Mouse (Mus musculus) cerebellum, adult (tissue): ENCODE measurements at regions not wholly inside any gene's neighbourhood (a gene's known extent, or its start where the extent isn't known, plus 50 kb on each side); places are given as distances from the start of the nearest gene placed in this dataset.
A peak's percentile ranks its signal among the peaks of the same experiment; 100 is the strongest.
"Not testable (repeated sequence)": the region's sequence is repeated elsewhere in the genome, so short reads cannot be mapped to it uniquely, and the experiment has no call there.

Experiments used
- ATAC-seq: cut with Nextera tagmentation; 2 replicates; pipeline ENCODE4 v1.9.2; 2017; ENCODE audit warnings: mild to moderate bottlenecking, moderate library complexity, mixed read lengths; ENCODE audit not compliant: insufficient number of reproducible peaks, low FRiP score, low TSS enrichment

DNA sequence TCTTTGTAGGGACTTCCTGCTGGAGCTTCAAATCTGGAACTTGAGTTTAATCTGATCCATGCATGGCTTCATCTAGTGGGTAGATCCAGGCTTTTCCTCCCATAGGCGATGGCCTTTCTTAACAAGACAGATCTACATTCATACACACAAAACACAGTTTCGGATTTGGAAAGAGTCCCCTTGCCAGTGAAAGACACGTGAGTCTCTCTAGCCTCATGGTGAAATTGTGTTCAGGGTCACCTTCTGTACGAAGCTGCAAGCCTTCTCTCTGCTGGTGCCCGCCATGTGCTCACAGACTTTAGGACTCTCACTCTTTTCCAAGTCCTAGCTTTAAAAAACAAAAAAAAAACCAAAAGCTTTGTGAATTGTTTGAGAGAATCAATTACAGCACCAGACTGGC lies 51.4 kb upstream of the Dlx2 start:
- ATAC-seq: no peak

DNA sequence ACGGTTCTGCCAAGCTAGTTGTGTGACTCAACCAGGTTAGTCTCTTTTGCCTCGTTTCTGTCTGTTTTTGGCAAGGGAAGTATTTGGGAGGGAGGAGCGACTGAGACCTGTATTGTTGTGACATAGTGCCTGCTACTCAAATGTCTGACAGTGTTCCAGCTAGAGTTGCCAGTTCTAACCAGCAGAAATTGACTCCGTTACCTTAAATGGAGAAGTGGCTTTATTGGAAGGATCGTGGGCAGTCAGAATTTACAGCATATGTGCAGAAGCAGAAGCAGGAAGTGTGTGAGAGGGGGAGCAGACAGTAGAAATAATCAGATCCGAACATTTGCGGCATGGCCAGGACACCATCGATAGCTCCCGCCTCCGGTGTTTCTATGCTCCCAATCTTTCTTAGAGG lies 51.8 kb upstream of the Dlx2 start:
- ATAC-seq: no peak

DNA sequence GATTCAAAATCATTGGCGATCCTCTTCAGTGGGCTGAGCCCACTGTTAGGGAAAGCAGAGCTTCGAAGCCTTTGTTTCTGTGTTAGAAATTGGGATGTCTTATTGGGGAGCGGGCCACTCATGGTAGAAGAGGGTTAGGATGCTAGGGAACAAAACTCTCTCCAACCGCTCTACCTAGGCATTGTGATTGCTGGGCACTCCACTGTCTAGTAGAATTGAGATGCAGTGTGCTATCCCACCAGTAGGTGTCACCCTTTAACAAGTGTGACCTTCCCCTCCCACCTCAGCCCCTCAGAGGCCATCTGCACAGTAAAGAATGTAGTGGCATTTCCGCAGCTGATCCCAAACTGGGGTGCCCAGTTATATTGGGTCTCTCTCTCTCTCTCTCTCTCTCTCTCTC lies 52.2 kb upstream of the Dlx2 start:
- peak; percentile 78 for ATAC-seq

DNA sequence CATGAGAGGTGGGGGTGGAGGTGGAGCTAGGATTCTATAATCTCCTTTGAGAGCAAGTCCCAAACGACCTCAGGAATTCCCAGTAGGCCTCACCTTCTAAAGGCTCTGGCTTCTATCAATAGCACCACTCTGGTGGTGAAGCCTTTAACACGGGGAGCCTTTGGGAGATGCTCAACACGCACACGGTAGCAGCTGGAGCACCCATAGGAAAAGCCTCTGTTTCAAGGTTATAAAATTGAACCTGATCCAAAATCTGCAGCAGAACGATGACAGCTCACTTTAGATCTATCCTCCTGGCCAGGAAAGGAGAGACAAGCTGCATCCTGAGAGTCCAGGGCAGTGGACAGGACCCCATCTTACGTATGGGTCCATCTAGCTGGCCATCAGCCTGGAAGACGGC lies 53.7 kb upstream of the Dlx2 start:
- ATAC-seq: no peak

DNA sequence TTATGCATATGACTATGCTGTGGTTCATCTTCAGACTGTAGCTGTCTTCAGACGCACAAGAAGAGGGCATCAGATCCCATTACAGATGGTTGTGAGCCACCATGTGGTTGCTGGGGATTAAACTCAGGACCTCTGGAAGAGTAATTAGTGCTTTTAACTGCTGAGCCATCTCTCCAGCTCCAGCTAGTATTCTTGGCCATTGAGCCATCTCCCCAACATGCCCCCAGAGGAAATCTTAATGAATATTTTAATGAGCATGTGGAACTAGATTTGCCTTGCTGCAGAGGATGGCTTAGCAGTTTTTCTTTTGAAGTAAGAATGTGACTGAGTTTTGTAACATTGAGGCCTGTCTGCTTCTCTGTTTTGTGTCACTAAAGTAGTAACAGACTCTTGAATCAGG lies 54.4 kb upstream of the Dlx2 start:
- no peak for ATAC-seq

DNA sequence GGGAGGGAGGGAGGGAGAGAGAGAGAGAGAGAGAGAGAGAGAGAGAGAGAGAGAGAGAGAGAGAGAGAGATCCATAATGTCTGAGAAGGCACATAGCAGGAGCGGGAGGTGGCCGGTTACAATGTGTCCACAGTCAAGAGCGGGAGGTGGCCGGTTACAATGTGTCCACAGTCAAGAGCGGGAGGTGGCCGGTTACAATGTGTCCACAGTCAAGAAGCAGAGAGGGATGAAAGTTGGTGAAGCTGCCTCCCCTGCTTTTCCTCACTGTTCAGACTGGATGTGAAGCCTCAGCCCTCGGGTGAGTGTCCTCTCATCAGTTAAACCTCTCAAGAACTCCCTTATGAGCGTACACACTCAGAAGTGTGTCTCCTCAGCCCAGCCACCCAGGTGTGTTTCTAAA lies 57.2 kb upstream of the Dlx2 start:
- ATAC-seq: not testable (repeated sequence)

DNA sequence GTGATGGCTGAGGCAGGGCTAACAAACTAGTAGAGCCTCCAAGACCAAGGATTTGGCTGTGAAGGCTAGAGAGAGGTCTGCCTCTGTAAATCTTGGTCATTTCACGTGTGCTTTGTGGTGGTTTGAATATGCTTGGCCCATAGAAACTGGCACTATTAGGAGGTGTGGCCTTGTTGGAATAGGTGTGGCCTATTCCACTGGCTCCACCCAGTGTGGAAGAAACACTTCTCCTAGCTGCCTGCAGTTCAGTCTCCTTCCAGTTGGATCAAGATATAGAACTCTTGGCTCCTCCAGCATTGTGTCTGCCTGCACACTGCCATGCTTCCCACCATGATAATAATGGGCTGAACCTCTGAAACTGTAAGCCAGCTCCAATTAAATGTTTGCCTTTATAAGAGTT lies 59.1 kb upstream of the Dlx2 start:
- no peak for ATAC-seq

DNA sequence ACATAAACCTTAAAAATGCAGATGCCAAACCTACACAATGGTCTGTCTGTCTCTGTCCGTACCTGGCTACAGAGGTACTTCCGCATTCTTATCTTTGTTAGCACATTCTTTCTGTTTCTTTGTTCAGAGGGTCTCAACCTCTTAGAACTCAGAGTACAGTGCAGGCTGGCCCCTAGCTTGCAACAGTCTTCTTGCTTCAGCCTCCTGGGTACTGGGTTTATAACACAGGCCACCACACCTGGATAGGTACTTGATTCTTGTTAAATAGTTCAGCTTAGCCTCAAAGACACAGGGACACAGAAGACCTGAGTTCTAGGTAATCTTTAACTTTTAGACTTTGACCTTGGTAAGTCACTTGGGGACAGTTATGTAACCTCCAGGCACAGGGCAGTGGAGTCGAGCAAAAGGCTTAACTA lies 60.5 kb upstream of the Dlx2 start:
- ATAC-seq: no peak

DNA sequence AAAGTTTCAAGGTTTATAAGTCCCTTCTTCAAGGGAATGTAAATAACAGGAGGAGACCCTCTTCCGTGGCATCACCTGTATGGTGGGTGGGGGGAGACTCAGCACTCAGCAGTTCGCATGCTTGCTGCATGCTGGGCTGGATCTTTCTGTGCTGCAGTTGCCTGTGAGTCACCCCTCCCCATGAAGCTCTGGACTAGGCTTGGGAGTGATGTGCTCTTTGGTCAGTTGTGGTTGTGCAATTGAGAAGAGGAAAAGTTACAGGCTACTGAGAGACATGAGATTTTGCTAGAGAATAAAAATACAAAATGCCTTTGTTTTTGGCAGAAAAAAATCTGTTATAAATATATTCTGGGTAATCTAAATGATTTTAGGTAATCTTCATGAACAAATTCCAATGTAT lies 66.7 kb upstream of the Dlx2 start:
- ATAC-seq: no peak

DNA sequence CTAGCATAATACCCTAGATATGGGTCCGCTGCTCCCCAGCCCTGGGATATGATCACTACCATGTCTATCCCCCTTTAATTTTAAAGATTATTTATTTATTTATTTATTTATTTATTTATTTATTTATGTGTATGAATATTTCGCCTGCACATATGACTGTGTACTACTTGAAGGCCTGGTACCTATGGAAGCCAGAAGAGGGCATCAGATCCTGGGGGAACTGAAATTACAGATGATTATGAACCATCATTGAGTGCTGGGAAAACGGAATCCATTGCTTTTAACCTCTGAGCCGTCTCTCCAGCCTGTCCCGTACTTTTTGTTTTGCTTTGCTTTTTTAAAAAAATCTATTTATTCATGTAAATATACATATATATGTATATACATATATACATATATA lies 70.0 kb upstream of the Dlx2 start:
- ATAC-seq: no peak

DNA sequence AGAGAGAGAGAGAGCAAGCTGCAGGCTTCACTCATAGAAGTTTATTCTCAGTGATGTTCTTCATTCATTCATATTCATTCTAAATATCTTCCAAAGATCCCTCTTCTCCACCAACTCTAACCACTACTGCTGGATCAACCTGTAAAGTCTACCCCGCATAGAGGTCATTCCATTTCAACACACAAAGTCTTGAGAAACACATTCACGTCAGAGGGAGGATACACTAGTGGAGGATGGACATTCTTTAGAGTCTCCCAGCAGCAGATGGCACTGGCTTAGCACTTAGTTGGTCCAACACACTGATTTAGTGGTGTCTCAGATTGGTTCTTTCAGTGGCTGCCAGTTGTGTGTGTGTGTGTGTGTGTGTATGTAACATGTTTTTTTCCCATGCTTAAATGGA lies 74.9 kb upstream of the Dlx2 start:
- ATAC-seq: no peak

DNA sequence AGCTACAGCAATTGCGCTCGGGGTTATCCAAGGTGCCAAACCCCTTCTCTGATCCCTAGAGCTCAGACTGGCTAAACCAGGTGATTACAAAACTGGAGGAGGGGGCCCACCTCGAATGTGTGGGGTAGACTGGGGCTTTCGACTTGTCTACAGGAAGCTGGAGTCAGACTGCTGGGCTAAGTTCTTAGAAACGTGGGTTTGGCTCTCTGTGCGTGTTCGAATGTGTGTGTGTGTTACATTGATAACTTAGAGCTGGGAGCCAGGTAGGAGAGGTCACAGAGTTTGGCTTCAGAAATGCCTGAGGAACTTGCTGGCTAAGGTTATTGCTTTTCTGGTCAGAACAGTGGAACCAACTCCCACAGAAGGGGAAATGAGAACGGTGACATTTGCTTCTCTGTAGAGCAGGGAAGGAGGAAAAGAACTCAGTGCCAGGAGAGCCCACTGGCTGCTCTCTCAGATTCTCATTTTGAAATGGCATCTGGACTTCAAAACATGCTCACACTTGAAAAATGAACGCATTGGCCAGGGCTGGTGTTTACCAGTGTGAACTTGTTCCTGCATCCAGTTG lies 76.1 kb upstream of the Dlx2 start:
- no peak for ATAC-seq

DNA sequence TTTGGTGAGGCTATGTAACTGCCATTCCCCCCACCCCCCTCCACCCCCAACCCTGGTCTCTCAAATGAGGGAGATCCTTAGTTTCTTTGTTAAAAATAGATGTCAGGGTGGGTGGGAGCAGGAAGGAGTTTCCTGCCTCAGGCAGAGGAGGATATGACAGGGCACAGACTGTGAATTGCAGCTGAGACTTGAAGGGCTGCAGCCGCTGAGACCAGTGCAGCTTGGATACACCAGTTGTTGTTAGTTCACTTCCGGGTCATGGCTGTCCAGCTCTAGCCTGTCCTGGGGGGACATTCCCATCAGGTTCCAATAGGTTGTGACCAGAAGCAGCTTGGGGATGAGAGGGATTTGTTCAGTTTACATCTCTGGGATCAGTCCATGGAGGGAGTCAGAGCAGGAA lies 76.6 kb upstream of the Dlx2 start:
- no peak for ATAC-seq

DNA sequence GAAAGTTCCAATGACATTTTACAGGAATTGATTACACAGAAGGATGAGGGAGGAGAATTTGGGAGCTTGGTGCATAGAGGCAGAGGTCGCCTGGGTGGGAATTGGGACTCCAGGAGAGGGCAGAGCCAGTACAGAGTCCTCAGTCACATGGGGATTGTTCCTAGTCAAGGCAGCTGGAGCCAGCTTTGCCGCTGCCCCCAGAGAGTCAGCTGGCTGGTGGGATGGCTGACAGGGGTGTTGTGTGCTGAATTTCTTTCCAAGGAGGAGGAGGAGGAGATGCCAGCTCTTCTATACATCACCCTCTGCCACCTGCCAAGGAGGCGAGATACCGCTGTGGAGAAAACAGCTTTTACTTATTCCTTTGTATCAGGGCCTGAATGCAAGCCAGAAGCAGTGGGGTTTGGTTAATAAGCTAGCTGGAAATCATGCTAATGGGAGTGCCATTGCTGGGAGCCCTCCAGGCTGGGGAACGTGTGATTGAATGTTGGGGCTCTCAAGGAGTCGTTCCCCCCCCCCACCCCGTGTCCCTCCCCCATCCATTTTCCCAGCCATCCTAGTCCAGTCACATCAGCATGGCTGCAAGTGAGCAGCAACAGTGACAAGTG lies 78.8 kb upstream of the Dlx2 start:
- no peak for ATAC-seq

DNA sequence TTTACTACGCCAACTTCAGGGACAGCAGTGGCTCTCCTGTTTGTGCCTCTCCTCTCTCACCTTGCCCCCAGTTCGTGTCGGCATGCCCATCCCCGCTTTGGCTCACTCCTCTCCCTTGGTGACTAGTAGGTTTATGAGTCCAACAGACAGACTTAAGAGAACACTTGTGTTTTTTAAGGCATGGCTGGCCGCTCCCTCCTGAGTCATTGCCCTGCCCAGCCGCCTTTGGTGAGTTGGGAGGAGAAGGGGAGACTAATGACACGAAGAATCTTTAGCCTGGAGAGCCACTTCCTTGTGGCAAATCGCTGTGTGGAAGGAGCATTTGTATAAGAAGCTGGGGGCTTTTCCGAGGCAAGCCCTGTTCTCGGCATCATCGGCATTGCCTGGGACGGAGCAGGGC lies 79.8 kb upstream of the Dlx2 start:
- ATAC-seq: no peak

DNA sequence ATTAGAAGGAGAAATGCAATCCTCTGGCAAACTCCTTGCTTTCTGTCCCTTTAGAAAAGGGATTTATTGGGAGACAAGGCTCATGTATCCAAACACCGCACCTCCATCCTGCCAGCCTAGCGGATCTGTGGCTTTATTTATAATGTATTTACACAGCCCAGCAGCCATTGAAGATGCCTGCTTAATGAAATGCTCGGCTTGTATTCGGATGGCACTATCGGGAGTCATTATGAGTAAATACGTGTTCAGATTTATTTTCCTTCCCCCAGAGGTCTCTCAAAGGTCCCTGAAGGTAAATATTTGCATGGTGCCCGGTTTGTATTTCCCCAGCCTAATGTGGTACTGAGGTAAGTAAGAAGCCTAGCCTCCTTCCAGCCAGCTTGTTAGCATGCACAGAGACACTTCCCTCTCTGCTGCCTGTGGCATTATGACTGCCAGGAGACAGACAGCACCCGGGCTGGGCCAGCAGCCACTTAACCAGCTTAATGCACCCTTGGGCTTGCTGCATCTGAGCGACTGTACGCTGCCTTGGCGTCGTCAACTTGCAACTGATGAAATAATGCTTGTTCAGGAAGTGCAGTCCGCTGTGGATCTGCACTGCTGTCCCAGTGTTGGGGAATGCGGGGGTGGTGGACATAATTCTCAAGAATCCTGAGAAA lies 80.7 kb upstream of the Dlx2 start:
- no peak for ATAC-seq

DNA sequence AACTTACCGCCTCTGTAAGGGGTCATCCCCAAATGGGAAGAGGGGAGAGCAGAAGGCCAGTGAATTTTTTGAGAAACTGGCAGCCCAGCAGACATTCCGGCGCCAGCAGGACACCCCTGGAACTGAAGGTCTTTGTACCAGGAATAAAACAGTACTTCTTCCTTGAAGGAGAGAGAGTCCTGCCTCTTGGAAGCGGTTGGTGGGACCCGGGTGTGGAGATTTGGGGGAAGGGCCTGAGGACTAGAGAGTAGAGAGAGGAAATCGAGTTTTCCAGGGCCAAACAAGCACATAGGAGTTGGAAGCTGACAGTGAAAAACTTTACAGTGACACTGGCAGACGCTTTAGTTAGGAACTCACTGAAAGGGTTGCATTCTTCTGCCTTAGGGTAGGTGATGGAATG lies 82.3 kb upstream of the Dlx2 start:
- no peak for ATAC-seq

DNA sequence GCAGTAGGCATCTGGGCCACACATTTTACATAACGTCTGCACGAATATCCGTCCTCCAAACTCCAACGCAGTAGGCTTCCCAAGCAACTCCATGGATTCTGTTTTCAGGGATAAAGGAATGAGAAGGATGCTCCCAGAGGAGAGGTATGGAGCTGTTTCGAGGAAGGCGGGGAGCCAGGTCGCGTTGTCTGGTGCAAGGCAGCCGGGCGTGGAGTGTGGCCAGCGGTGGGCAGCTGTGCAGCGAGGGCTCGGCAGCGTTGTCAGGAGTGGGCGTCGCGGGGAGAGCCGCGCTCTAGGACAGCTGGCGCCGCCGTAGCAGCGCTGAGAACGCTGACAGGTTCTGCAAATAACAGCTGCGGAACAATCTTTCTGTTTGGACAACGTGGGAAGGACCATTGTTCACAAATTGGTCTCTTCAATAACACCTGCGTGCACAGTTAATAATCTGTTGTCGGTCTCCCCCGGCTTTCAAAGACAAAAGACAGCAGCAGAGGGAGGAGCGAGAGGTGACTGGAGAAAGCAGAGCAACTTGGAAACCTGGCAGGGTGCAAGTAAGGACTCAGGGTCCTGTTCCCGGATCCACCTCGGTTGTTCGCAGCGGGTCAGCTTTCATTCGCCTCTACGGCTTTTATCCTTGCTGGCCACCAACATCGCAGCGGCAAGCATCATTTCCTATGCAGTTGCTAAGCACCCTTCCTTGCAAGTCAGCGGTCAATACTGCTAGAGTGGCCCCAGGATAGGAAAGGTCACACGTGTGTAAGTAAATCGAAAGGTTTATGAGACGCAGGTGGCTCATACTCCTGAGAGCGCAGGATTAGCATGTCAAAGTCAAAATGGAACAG lies 83.0 kb upstream of the Dlx2 start:
- ATAC-seq: 0 out of 2 replicates have a peak, but pooled peaks have one; percentile 15

DNA sequence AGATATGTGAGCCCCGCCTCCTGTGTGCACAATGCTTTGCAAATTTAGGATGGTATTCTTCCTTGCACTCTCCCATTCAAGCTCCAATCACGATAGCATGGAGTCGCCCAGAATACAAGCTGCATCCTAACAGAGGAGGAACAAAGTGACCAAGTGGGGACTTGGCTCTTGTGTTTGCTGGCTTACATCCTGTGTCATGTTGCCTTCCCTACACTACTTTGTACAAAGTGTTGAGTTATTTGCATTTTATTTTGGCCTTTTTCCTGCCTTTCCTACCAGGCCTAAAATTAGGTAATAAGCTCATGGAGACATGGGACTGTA lies 83.5 kb upstream of the Dlx2 start:
- no peak for ATAC-seq

DNA sequence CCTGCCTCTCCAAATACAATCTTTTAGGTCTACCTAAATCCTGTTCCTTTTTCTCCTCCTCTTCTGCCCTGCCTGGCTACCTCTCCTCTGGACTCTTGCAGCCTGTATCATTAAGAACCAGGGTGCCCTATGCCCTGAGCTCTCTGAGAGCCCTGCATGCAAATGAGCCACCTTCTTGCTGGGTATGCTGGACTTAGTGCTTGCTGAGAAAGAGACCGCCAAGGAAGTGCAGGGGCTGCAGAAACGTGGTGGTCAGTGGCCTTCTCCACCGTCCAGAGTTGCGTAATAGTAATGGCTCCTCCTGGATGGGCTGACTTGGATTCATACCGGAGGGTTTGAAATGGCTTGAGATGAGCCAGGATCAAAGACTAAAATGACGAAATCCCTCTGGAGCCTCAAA lies 86.9 kb upstream of the Dlx2 start:
- ATAC-seq: no peak

DNA sequence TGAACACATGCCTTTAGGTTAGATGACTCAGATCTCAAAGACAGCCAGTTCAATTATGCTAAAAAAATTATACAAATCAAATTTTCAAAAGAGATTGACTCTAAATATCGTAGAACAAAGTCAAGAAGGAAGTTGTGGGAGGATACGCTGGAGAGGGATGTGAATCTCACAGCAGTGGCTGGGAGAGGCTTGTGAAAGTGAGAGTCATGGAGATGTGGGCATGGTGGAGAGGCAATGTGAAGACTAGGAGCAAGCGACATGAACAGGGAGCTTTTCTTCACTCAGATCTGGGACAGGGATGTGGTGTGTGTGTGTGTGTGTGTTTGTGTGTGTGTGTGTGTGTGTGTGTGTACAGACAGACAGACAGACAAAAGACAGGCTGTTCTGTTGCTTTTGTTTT lies 87.9 kb upstream of the Dlx2 start:
- ATAC-seq: no peak

DNA sequence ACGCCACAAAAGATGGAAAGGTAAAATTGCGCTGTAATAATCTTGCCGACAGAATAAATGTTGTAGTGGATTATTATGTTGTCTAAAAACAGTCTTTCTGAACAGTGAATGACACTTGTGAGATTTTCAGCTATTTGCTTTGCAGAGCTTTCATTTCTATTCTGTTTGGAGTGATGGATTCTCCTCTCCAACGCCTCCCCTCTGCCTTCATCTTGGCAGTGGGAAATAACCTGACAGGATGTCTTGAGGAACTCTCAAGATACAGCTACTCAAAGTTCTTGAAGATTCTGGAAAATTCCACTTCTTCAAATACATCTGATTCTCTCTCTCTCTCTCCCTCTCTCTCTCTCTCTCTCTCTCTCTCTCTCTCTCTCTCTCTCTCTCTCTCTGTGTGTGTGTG lies 89.6 kb upstream of the Dlx2 start:
- no peak for ATAC-seq
